Mouse (Mus musculus): ENCODE results near the gene Elf3.
"Not testable (repeated sequence)": the region's sequence is repeated elsewhere in the genome, so short reads cannot be mapped to it uniquely, and the experiment has no call there.

The Elf3 gene

DNA sequence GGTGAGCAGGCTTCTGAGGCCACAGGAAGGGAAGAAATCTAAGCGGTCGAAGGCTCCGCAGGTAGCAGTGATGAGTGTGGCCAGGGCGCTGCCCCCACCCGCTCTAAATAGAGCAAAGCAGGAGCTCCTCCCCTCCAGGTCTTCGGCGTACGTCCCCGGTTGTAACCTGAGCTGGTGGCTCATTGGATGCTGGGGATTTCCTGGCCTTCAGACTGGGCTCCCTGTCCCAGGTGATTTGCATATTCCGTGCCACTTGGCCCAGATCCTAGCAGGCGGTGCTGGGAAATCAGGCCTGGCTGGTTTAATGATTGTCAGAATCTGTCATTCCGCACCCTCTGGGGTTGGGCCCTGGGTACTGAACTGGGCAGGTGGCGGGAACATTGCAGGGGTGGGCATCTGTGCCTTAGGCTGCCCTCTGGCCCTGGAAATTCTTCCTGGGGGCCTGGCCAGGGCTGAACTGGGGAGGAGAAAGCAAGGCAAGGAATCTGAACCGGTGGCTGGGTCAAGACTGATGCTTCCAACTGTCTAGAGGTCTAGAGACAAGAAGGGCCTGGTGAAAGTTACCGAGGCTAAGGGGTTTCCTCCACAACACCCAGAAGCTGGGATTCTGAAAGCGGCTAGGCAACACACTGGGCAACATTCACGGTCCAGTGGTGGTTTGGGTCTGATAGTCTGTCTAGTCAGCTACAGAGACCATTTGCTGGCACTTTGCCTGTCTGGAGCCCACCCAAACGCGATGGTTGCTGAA is at the start of gene Elf3:
Gene Elf3, minus strand, starts transcription at position 189 of the 748 bp plus-strand sequence.
- DNase-seq, result peak; percentile 81 to 90

DNA sequence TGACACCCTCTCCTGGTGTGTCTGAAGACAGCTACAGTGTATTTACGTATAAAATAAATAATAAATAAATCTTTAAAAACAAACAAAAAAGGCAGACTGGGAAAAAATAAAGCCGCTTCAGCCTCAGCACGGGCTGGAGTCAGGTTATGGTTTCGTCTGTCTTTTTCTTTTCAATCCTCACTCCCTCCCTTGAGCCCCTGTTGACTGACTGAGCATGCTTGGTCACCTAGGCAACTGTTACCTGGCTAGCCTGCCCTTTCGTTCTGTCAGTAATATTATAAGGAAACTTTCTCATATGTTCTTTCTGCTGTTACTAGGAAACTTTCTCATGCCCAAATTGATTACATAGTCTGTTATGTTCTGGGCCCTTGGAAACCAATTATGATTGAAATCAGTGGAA is 32.5 kb upstream of the Elf3 start:
- no peak for DNase-seq

DNA sequence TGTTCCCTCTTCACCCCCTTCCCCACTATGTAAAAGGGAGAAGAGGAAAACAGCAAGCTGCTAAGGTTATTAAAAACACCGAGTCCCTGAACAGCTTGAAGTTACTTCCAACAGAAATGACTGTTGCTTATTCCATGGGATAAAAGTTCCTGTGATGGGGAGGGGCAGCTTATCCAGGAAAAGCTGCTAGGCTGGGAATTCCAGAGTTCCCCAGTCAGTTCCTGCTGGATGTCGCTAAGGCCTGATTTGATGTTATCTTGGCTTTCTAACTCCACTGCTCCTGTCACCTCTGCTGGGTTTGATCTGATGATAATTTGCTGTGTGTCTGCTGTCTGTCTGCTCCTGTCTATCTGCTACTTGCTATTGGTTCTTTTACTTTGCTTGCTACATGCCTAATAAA is 27.9 kb upstream of the Elf3 start:
- no peak for DNase-seq

DNA sequence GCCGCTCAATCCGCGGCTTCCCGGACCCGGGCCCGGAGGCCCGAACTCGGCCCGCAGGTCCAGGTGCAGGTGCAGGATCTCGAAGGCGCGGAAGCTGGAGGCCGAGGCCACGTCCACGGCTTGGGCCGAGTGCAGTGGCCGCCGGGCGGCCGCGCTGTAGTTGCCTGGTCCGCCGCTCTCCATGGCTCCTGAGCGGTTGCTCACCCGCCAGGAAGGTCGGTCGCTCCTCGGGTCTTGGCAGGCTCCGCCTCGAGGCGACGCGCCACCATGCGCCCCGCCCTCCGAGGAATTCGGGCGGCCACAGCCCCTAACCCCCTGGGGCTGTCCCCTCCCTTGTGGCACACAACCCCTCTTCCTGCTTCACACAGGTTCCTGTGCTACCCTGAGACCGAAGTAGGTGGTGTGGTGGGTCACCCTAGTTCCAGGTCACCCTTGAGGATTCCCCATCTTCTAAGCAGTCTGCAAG is 25.5 kb upstream of the Elf3 start, which contains the start of gene Rnpep:
Gene Rnpep, minus strand, starts transcription at position 259 of the 466 bp plus-strand sequence.
- peak; percentile 81 to 87 for DNase-seq

DNA sequence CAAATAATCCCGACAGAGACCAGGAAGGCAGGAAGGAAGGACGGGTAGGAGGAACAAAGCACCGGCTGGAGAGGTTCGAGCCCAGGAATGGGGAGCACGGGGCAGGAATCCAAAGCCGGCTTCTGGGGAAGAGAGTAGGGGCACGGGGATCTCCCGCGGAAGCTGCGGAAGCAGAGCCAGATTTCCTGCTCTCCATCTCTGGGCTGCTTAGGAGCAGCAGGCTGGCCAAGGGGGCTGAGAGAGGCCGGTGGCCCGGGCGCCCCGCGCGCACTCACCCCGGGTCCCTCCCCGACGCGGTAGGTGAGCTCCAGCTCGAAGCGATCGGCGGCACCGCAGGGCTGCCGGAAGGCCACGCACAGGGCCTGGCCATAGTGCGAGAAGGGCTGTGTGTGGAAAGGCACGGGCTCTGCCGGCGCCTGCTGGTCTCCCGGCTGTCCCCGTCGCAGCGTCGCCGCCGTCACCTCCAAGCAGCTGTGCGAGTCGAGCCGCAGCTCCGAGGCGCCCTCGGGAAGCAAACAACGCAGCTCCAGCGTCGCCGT is 25.0 kb upstream of the Elf3 start:
- peak in 1 of 2 experiments; percentile 56 for DNase-seq

DNA sequence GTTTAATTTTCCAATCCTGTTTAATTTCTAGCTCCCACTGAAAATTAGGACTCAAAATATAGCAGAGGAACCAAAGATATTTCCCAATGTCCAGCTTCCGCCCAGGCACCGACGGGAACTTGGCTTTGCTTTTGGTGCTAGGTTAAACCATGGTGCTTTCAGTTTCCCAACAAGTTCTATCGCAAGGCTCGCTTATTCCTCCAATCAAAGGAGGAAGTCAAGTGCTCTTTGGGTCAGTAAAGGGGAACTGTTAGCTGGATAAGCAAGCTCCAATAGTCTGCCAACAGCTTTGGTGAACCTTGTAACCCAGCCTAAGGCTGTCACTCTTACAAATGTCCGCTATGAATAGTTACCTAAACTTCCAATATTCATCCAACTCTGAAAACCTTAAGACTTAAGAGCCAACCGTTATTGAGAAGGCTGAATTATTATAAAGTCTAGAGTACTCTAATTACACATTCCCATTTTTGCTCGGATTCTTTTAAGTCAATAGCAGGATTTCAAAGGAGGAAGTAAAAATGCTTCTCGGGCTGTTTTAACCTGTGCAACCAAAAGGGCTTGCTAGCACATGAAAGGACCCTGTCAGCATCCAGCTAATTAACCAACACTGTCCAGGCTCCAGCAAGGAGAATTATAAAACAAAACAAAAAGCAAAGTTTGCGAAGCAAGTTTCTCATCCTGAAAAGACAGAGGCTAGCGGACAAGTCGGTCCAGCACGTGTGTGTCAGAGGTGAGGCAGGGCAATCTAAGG is 24.3 kb upstream of the Elf3 start:
- no peak for DNase-seq

DNA sequence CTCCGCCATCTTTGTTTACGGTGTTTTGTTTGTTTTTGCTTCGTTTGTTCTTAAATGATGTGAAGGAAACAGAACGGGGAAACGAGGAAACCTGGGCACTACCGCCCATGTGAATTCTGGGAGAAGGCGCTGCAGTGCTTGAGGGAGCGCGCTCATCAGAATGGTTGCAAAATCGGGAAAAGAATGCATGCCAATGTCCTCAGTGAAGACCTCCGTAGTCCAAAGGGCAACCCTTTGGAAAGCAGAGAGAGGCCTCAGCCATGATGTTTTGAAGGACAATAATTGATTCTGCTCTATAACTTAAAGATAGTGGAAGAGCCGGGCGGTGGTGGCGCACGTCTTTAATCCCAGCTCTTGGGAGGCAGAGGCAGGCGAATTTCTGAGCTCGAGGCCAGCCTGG is 23.5 kb upstream of the Elf3 start:
- no peak for DNase-seq

DNA sequence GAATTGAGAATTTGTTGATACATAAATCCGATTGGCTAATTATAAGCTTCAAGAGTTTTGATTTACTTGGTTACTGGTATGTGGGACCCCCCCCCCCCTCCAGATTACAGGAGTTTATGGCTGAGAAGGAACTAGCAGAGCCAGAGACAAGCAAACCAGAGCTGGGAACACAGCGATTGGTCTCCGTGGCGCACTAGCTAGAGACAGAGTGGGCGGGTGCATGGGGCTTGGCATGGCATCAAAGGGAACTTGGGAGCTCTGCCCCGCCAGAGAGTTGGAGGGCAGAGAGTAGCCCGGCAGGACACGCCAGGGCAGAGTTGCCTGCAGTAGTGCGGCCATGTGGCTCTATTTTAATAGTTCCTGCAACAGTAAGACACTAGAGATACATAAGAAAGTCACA is 22.3 kb upstream of the Elf3 start:
- DNase-seq, result peak; percentile 59 to 67

DNA sequence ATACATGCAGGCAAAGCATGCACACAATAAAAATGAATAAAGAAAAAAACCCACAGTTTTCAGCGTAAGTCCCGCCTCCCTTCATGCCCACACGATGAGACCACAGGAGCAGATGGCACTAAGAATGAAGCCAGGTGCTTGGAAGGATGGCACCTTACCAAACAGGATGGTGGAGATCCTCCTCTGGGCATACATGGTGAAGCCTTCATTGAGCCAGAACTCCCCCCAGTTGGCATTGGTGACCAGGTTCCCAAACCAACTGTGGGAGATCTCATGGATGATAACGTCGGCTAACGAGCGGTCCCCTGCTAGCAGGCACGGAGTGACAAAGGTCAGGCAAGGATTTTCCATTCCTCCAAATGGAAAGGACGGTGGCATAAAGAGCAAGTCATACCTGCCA is 13.0 kb upstream of the Elf3 start:
- no peak for DNase-seq

DNA sequence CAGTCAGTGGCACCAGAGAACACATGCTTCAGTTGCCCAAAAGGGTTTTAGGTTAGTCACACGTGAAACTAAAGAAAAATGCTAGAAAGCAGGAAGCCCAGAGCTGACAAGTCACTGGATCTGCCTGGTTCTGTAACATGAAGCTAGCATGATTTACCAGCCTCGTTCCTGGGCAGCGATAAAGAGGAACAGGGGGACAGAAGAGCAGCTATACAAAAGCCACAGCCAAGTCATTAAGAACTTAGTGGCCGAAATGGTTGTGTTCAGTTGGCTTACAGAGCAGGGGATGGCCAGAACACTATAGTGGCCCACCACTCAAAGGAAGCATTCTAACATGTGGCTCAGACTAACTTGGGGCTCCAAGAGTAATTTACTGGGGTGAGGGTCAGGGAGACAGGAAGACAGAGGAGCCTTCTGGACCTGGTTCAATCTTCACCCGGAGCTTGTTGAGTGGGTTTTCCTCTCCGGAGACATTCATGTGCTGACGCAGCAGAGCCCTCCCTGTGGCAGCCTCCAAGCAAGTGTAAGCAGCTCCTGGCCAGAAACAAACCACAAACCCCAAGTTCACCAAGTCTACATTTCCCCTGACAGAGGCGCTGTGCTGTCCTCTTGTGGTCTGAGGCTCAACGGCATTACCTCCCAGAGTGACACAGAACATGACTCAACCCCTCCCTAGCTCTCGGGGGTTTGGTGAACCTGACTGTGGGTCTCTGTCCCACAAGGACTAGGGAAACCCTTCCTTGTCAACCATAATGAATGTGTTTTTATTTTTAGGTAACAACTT is 9.5 kb upstream of the Elf3 start:
- DNase-seq, result no peak

DNA sequence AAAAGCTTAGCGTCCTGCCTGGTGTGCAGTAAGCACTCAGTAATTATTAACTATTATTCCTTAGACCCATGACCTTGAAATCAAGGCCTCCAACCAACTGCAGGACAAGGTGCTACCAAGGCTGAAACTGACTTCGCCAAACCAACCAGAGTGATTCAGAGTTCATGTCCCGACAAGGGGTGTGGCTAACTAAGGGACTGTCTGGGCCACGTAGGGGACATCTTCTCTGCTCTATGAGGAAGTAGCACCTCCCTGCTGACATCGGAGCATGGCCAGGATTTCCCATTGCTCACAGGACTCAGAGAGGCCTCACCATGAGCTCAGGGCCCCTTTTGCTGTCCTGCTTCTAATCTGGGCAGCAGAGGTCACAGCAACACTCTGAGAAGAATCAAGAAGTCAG is 7.5 kb upstream of the Elf3 start:
- DNase-seq, result no peak

DNA sequence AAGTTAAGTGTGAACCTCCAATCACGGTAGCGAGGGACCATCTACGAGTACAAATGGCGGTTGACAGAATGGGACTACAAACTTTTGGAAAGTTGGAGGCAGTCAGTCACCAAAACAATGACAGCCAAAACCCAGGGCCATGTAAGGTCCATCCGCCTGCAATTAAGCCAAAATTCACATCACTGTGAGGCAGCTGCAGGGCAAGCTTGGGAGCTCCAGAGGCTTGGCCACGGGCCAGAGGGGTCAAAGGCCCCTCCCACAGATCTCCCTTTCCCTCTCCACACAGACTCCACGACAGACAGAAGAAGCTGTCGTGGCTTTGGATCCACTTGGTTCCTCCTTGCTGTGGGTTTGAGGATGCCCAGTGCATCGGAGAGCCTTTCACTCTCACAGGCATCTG is 4.9 kb upstream of the Elf3 start:
- DNase-seq, result peak; percentile 29 to 47

DNA sequence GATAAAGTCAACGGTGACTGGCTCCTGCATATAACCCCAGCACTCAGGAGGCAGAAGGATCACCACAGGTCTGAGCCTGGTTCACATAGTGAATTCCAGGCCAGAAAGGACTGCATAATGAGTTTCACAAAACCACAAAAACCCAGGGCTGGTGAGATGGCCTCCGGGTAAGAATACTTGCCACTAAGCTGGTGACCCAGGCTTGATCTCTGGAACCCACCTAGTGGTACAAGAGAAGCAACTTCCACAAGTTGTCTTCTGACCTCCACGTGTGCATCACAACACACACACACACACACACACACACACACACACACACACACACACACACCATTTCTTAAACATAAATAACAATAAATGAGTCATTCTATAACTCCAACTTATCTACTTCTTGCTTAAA is 4.0 kb upstream of the Elf3 start:
- DNase-seq, result no peak

DNA sequence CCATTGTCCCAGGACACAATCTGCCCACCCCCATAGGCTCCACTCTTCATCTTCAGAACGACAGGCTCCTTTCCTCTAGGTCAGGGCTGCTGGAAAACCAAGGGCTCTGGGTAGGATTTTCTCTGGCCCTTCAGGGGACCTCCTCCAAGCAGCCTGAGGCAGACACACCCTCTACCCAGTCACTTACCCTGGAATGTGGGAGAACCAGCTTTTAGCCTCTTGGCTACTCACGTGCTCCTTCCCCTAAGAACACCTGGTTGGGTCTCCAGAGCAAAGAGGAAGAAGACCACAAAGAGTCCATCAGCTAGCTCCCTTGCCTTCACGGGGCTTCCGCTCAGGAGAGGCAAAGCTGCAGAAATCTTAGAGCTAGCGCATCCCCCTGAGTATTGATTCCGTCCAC is 2.6 kb upstream of the Elf3 start:
- no peak for DNase-seq

DNA sequence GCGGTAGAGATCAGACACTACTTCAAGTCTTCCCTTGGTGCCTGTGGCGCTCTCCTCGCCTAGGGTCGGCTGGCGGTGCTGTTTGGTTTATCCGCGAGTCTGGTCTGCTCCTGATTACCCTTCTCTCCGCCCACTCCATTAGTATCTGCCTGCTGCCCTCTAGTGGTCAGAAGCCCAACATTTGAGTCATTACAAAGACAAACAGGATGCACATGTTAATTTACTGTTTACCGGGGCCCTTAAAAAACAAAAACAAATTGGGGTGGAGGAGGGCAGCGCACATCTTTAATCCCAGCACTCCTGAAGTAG is 714 bp upstream of the Elf3 start:
- peak; percentile 88 to 91 for DNase-seq

DNA sequence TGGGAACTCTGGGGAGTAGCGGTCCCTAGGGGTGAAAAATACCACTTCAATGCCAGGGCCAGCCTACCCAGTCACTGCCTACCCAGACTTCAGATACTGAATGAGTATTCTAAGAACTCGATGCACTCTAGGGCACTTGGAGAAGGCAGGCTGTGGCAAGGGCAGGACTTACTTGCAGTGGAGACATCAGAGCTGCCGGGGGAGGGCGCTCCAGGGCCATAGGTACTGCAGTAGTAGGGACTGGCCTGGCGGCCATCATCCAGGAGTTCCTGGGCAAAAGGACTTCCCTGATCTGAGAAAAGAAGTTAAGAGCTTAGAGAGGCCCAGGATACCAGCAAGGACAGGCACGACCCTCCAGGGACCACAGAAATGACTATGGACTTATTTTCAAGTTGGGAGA is 2.1 kb downstream of the Elf3 start:
- DNase-seq, result peak; percentile 50 to 70

DNA sequence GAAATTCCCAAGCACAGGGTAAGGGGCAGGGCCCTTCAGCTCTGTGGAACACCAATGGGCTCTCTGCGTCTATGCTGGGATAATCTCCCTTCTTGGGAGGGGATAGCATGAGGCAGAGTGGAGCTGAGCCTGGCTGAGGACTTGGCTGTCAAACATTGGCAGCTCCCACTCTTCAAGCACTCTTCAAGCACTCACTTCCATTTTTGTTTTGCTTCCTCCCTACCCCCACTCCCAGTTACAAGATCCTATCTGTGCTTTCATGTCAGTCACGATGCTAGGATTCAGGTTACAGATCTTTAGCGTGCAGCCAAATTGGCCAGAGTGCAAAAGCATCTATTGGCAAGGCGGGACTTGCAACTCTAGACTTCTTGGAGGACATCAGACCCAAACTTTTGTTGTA is 5.5 kb downstream of the Elf3 start:
- no peak for DNase-seq

DNA sequence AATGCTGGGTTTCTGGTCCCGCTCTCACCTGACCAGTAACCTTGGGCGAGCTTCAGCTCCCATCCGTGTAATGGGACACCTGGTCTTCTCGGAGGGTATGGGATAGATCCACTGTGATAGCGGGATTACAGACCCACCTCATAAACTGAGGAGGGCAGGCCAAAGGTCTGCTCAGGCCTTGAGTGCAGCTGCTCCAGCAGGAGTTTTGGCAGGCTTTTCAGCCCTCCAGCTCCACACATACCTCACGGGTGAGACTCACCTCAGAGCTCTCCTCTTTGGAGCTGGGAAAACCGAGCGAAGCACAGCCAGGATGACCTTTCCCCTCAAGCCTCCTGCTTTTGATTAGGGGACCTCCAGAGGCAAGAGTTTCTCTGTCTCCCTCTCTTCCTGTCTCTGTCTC is 7.0 kb downstream of the Elf3 start:
- DNase-seq, result no peak

DNA sequence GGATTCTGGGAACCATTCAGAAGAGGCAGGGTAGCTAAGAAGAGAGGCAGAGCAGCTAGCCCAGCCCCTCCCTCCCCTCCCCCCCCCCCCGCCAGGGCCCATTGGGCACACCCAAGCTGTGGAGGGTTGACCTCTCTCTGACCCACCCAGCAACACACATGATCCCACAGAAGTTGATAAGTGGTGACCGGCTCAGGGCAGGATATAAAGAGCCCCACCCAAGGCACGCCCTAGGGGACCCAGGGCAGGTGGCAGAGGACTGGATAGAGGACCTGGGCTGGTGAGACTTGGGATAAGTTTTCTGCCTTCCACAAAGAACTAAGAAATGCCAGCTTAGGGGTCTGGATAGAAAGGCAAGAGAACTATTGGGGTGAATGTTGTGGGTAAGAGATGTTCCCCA is 7.7 kb downstream of the Elf3 start:
- DNase-seq, result no peak

DNA sequence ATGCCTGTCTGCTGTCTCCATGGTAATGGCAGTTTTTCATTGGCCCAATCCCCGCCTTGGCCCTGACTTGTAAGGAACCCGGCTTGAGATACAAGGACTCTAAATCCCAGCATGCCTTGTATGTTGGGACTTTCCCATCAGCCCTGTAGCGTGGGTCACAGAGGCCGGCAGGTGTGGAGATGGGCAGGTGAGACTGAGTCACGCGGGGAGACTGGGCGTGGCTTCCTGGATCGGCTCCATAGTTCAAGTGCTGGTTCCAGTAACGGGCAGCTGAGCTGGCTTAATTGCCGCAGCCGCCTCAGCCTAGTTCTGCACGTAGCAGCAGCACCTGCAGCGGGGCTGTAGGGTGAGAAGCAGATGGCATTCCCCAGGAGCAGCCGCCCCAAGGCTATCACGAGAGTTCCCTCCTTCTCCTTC is 9.9 kb downstream of the Elf3 start:
- DNase-seq, result peak; percentile 77 to 88

DNA sequence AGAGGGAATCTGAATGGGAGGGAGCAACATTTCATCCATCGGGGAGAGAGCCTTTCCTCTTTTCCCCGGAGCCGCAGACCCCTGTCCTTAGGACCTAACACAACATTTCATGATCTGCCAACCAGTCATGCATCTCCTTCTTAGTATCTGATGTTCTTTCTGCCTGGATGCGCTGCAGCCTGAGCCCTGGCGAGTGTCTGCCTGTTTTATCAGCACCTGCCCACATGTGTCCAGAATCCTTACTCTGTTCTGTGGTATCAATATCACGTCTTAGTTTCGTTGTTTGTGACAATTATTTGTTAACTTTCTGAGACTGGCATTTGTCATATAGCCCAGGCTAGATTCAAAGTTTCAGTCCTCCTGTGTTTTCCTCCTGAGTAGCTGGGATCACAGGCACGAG is 14.4 kb downstream of the Elf3 start:
- DNase-seq, result no peak

DNA sequence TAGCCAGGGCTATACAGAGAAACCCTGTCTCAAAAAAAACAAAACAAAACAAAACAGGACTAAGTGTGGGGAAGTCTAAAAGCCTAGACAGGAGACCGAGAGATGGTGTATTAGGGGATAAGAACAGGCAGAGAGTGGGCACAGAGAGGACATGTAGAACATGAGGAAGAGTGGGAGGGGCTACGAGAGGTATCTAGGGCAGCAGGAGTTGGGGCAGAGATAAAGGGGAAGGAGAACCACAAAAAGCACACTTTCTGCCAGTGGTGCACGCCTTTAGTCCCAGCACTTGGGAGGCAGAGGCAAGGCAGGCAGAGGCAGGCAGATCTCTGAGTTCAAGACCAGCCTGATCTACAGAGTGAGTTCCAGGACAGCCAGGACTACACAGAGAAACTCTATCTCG is 18.2 kb downstream of the Elf3 start:
- not testable (repeated sequence) for DNase-seq

DNA sequence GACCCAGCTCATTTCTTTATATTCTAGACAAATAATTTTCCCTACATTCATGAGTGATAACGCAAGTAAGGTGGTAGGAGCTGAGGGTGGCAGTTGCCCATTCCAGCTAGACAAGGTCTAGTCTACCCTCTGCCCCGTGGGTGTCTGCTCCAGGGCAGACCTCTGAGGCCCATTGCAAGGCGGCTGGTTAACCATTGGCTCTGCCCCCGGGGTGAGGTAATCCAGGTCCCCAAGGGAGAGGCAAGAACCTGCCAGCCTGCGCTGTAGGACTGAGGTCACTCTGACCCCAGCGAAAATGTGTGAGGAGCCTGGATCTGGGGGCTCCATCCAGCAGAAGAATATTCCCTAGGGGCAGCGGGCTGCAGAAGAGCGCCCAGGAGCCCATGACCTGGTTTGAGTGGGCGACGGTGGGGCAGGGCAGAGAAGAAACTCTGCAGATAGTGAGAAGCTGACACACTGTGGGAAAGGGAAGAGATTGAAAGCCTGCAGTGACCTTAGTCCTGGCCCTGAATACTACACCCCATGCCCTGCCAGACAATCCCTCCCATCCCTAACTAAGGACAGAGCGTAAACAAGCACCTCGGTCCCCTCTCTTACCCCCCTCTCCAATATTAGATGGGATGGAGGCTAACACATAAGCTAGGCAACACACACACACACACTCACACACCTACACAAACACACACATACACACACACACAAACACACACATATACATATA is 21.1 kb downstream of the Elf3 start:
- DNase-seq, result peak; percentile 55 to 74

Data from kidney, postnatal 4 days (tissue).